Mouse (Mus musculus) erythroblast, embryonic 14.5 days (primary cell): ENCODE data around the gene Atg2a. TPM values are rescaled to one million over a fixed set of nuclear protein-coding genes. Genes with fewer than 3 reads are reported as not detected.
"Not testable (repeated sequence)": the region's sequence is repeated elsewhere in the genome, so short reads cannot be mapped to it uniquely, and the experiment has no call there.

Source experiments
- H3K27me3 ChIP-seq: 2 replicates; pipeline ENCODE4 v1.6.1; 2012; ENCODE audit warnings: inconsistent platforms; ENCODE audit not compliant: control insufficient read depth
- H3K36me3 ChIP-seq: 2 replicates; pipeline ENCODE4 v1.6.1; 2012; ENCODE audit warnings: mild to moderate bottlenecking, inconsistent platforms; ENCODE audit not compliant: control insufficient read depth
- H3K4me1 ChIP-seq: 2 replicates; pipeline ENCODE4 v1.6.1; 2012; ENCODE audit warnings: inconsistent platforms; ENCODE audit not compliant: control insufficient read depth
- H3K4me3 ChIP-seq: replicated peaks from 2 replicates; pipeline ENCODE3; 2012; ENCODE audit warnings: moderate library complexity, mild to moderate bottlenecking, inconsistent platforms
- H3K9me3 ChIP-seq: 2 replicates; pipeline ENCODE4 v1.6.1; 2012; ENCODE audit warnings: low read length, inconsistent platforms, mixed read lengths; ENCODE audit not compliant: control insufficient read depth
- GATA1 ChIP-seq: IDR thresholded peaks from 2 replicates; pipeline ENCODE4 v1.6.1; 2012; ENCODE audit warnings: low read length, inconsistent platforms, mixed read lengths
- TAL1 ChIP-seq: IDR thresholded peaks from 3 replicates; pipeline ENCODE4 v1.6.1; 2012; ENCODE audit warnings: low read length, inconsistent platforms, mixed read lengths
- polyA plus RNA-seq: library from polyadenylated mRNA; stranded (reverse); fragments of >175 nt; gene quantifications from 2 replicates; pipeline ENCODE4 v1.2.3, GENCODE M21; 2012

Gene Atg2a
- polyA plus RNA-seq, 1 experiment = 5.6 TPM

- TF ChIP-seq GATA1 = no peak
- no peaks in the 10 kb centered on the region for H3K9me3 ChIP-seq
- peaks cover 95% of the 10 kb centered on the region for H3K36me3 ChIP-seq
- peaks cover 94% of the 10 kb centered on the region for H3K4me1 ChIP-seq
- H3K27me3 ChIP-seq = no peaks in the 10 kb centered on the region
- H3K4me3 ChIP-seq = no peak overlapping the region
Measured at GRCm38 (mm10) chr19:6288236-6288894, 46.9 kb downstream of the Atg2a start.

- TF ChIP-seq TAL1 (no peak), GATA1 (no peak)
- Histone ChIP-seq H3K4me3 (no peak overlapping the region), H3K27me3 (no peaks in the 10 kb centered on the region), H3K36me3 (peaks cover 95% of the 10 kb centered on the region), H3K4me1 (peaks cover 91% of the 10 kb centered on the region), H3K9me3 (no peaks in the 10 kb centered on the region)
Measured at GRCm38 (mm10) chr19:6289696-6290238, 48.3 kb downstream of the Atg2a start.

GRCm38 (mm10) chr19:6290720-6291116, 49.2 kb downstream of the Atg2a start:
- H3K9me3 ChIP-seq, H3K27me3 ChIP-seq: not testable (repeated sequence)
- Histone ChIP-seq H3K36me3 (peaks cover 95% of the 10 kb centered on the region), H3K4me1 (peaks cover 91% of the 10 kb centered on the region), H3K4me3 (peak overlapping the region; percentile 43)

GRCm38 (mm10) chr19:6291117-6291781, 49.8 kb downstream of the Atg2a start:
- Histone ChIP-seq H3K36me3 (peaks cover 95% of the 10 kb centered on the region), H3K27me3 (no peaks in the 10 kb centered on the region)

GRCm38 (mm10) chr19:6292262-6292661, 50.8 kb downstream of the Atg2a start:
- TF ChIP-seq TAL1 = no peak
- no peak for TF ChIP-seq GATA1
- H3K36me3 ChIP-seq = peaks cover 95% of the 10 kb centered on the region
- H3K4me1 ChIP-seq = peaks cover 91% of the 10 kb centered on the region
- H3K4me3 ChIP-seq = no peak overlapping the region
- no peaks in the 10 kb centered on the region for H3K9me3 ChIP-seq
- no peaks in the 10 kb centered on the region for H3K27me3 ChIP-seq

More at GRCm38 (mm10) chr19:6291117-6291781, 49.8 kb downstream of the Atg2a start:
- Histone ChIP-seq H3K4me1 (peaks cover 91% of the 10 kb centered on the region), H3K4me3 (peak overlapping the region; percentile 43), H3K9me3 (no peaks in the 10 kb centered on the region)
- TF ChIP-seq TAL1 (no peak), GATA1 (no peak)

GRCm38 (mm10) chr19:6294301-6294700, 52.8 kb downstream of the Atg2a start:
- peaks cover 93% of the 10 kb centered on the region for H3K4me1 ChIP-seq
- peaks cover 96% of the 10 kb centered on the region for H3K36me3 ChIP-seq
- no peaks in the 10 kb centered on the region for H3K27me3 ChIP-seq
- no peak overlapping the region for H3K4me3 ChIP-seq
- TF ChIP-seq GATA1 (no peak), TAL1 (no peak)
- H3K9me3 ChIP-seq = no peaks in the 10 kb centered on the region

GRCm38 (mm10) chr19:6296551-6297210, 55.2 kb downstream of the Atg2a start:
- Histone ChIP-seq H3K4me1 (peaks cover 95% of the 10 kb centered on the region), H3K4me3 (no peak overlapping the region), H3K9me3 (no peaks in the 10 kb centered on the region), H3K27me3 (no peaks in the 10 kb centered on the region), H3K36me3 (peaks cover 97% of the 10 kb centered on the region)
- TF ChIP-seq TAL1 = no peak
- TF ChIP-seq GATA1 = no peak

- TF ChIP-seq TAL1 (no peak), GATA1 (no peak)
- Histone ChIP-seq H3K4me3 (peak overlapping the region; percentile 45), H3K36me3 (peaks cover 96% of the 10 kb centered on the region), H3K4me1 (peaks cover 95% of the 10 kb centered on the region), H3K9me3 (no peaks in the 10 kb centered on the region), H3K27me3 (no peaks in the 10 kb centered on the region)
Measured at GRCm38 (mm10) chr19:6297641-6298040, 56.2 kb downstream of the Atg2a start.

- no peak for TF ChIP-seq TAL1
- TF ChIP-seq GATA1 = no peak
- Histone ChIP-seq H3K27me3 (no peaks in the 10 kb centered on the region), H3K9me3 (no peaks in the 10 kb centered on the region), H3K36me3 (peaks cover 84% of the 10 kb centered on the region), H3K4me1 (peaks cover 97% of the 10 kb centered on the region), H3K4me3 (peak overlapping the region; percentile 45)
Measured at GRCm38 (mm10) chr19:6299003-6299402, 57.5 kb downstream of the Atg2a start.
